Mouse (Mus musculus): Measurements from ENCODE around the gene Spock3.
"Not testable (repeated sequence)": the region's sequence is repeated elsewhere in the genome, so short reads cannot be mapped to it uniquely, and the experiment has no call there.

The Spock3 gene

GRCm38 (mm10) chr8:62950709-62951108 is at the start of gene Spock3:
Gene Spock3 (plus strand): TSS chr8:62951009.
- no peak for DNase-seq (ENCODE audit: low spot score in 2 of 2)

DNA sequence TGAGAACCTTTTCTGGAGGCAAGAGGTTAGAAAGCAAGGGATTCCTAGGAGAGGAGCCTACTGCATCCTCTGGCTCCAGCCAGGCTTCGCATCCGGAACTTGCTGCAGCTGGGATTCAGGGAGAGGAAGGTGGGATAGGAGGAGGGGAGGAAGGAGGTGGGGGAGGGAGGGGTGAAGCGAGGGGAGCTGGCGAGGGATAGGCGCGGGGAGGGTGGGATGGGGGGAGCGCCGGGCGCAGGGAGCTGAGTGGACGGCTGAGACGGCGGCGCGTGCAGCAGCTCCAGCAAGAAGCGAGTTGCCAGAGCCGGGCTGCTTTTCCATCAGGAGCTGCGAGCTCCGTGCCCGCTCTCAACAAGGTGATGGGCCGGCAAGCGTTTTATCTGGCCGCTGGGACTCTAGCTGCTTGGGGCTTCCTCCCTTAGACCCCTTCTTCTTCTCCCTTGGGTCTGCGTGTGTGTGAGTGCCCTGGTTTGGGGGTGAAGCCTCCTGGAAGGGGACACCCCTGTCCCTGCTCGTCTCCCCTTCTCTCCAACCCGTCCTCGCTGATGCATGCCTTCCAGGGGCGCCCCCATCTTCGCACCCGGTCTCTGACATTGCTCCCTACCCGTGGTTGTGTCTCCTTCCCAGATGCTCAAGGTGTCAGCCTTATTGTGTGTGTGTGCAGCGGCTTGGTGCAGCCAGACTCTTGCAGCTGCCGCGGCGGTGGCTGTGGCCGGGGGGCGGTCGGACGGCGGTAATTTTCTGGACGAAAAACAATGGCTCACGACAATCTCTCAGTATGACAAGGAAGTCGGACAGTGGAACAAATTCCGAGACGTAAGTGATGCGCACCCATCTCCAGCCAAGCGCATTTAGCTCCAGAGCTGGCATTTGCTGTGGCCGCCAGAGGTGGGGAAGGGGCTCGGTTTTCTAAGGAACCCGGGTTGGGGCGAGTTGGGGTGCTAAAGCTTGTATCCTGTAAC is 645 bp downstream of the Spock3 start:
- no peak for DNase-seq (ENCODE audit: low spot score in 2 of 2)

GRCm38 (mm10) chr8:62952481-62952880 is 1.7 kb downstream of the Spock3 start:
- DNase-seq (ENCODE audit: low spot score in 2 of 2): no peak

GRCm38 (mm10) chr8:62962608-62963007 is 11.8 kb downstream of the Spock3 start:
- no peak for DNase-seq (ENCODE audit: low spot score in 2 of 2)

DNA sequence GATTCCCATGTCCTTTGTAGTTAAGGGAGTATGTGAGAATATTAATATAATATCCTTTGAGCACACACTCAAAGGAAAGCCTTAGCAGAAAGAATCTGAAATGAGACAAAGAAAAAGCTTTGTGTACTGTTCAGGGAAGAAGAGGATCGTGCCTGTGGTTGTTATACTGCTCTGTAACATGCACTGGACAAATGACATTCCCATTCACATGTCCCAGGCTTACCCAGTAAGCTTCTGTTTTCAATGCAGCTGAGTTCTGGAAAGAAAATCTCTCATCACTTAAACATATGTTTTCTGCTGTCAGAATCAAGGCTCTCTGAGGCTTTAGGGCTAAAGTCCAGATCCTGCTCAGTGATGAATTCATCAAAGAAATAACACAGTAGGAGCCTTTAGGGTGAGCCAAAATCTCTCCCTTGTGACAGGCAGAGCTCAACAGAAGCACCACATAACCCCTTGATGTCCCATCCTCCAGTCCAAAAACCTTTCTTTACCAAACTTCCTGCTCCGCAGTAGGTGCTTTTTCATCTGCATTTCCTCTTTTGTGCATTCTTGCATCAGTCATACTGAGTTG is 19.1 kb downstream of the Spock3 start:
- DNase-seq (ENCODE audit: low spot score in 2 of 2): no peak

DNA sequence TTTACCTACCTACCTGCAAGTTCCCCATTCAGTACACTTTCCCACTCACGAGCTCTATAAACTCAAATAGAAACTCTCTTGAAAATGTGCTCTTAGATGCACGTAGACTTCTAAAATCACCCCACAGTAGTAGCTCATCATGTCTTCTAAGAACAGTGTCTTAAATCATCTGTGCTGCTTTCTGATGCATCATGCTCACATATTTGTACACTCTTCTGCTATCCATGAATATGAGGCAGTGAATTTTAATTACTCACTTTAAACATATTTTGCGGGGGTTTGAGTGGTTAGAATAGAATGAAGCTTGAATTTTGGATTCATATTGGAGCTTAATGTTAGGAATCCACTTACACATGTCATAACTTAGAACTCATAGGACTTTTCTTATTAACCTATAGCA is 138.2 kb downstream of the Spock3 start:
- no peak for DNase-seq (ENCODE audit: low spot score in 2 of 2)

DNA sequence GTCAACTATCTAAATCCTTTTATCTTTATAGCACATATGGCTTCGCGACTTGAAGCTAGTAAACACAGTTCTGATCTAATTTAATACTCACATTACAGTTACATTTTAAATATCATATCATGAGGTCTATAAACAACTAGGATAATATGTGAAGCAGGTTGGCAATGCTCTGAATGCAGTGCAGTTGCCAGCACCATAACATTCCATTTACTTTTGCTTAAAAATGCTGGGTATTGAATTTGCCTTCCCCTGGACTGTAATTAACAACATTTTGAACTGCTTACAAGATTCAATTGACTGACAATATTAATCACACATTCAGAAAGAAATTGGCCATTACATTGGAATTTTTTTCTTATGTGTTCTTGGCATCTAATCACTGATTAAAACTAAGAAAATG is 147.4 kb downstream of the Spock3 start:
- DNase-seq (ENCODE audit: low spot score in 2 of 2): no peak

GRCm38 (mm10) chr8:63109761-63110160 is 159.0 kb downstream of the Spock3 start:
- DNase-seq (ENCODE audit: low spot score in 2 of 2): no peak

DNA sequence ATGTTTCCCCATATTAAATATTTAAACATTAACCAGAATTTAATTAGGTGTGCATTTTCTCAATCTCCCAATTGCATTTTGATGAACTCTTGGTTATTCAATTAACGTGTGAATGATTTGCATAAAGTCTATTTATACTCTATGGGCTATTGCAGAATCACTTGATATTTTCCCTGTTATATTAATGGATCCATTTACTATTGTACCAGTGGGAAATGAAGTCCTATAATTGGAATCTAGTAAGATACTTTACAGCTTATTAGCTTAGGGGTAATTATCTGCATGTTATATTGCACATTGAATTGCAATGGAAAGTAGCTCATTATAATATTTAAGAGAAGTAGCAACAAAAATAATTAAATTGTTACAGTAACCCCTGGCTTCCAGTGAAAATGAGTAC is 162.1 kb downstream of the Spock3 start:
- no peak for DNase-seq (ENCODE audit: low spot score in 2 of 2)

- DNase-seq (ENCODE audit: low spot score in 2 of 2): no peak
These were observed 169.7 kb downstream of the Spock3 start for GRCm38 (mm10) chr8:63120508-63120907.

GRCm38 (mm10) chr8:63135406-63135805 is 184.6 kb downstream of the Spock3 start:
- no peak for DNase-seq (ENCODE audit: low spot score in 2 of 2)

DNA sequence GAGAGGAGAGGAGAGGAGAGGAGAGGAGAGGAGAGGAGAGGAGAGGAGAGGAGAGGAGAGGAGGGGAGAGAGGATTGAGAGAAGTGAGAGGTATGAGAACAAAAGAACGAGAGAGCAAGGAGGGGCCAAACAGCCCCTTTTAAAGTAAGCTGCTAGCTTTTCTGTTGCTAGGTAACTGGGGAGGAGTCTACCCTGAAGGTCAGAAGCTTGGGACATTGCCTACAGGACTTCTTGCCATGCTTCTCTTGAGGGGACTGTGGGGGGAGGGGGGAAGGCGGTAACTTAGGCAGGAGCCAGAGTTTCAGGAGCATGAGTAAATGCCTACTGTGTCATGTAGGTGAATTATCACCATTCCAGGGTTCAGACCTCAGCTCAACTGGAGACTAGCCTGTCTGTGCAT is 213.1 kb downstream of the Spock3 start:
- not testable (repeated sequence) for DNase-seq (ENCODE audit: low spot score in 2 of 2)

DNA sequence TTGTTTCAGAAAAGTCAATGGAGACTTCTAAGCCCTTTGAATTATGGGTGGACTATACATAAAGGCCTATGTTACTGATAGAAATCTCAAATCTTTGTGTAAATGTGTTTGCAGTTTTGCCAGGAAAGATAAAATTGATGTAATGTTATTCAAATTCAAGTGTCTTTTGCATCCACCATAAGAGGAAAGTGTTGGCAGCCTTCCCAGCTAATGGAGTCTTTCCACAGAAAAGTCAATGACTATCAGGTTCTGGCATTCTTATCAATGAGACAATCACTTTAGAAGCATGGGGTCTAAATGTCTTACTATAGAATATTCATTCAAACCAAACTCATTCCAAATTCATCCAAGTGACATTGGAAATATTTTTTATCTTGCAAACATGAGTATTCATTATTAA is 214.5 kb downstream of the Spock3 start:
- no peak for DNase-seq (ENCODE audit: low spot score in 2 of 2)

GRCm38 (mm10) chr8:63169956-63170355 is 219.1 kb downstream of the Spock3 start:
- DNase-seq (ENCODE audit: low spot score in 2 of 2): no peak

DNA sequence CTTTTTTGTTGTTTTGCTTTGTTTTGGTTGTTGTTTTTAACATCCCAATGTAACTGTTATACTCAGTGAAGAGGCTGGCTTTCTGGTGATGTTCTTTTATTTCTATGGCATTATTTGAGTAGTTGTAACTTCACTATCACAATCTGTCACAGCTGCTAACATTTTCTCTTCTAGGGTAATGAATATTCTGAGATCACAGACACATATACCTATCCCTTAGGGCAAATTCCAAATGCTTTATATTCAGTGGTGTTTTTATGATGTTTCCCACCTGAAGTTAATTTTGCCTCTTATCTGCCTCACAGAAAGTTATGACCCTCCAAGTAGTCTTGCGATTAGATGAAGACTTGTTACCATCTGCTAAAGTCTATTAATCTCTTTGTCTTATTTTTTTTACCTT is 230.5 kb downstream of the Spock3 start:
- DNase-seq (ENCODE audit: low spot score in 2 of 2): no peak

DNA sequence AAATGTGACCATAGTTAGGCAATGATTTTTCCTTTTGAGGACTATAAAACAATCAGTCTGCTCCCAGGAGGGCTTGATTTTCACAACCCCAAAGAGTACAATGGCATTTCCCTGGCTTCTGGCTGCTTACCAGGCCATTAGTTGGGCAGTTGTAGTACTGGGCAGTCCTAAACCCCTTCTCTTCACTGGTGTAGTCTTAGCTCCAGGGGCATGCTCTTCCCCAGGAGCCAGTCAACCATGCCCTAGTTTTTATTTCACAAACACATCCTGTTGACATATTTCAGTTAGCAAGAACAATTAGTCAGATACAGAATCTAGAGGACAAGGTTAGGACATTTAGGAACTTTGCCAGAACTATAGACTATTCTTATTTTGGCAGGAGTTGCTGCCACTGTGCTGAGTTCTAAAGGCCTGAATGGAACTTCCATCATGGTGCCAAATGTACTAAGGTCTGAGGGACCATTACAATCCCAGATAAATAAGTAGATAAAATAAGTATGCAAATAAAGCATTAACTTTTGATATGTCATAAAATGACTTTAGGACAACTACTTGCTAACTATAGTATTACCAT is 308.1 kb downstream of the Spock3 start:
- no peak for DNase-seq (ENCODE audit: low spot score in 2 of 2)

DNA sequence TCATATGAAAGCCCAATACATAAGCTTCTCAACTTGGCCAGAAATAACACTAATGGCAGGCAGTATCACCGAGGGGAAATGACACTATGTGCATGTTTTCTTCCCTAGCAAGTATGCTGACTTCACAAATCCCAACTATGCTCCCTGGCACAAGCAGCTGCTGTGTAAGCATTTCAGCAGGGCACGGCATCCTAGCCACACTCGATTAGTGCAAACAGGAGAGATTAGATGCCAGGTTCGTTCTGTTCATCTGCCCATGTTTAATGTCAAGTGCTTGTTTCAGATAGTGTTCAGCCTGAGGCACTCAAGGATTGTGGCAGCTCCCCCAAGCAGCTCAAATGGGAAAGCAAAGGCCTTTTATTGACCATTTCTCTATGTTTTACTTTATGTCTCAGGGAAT is 311.7 kb downstream of the Spock3 start:
- DNase-seq (ENCODE audit: low spot score in 2 of 2): no peak

DNA sequence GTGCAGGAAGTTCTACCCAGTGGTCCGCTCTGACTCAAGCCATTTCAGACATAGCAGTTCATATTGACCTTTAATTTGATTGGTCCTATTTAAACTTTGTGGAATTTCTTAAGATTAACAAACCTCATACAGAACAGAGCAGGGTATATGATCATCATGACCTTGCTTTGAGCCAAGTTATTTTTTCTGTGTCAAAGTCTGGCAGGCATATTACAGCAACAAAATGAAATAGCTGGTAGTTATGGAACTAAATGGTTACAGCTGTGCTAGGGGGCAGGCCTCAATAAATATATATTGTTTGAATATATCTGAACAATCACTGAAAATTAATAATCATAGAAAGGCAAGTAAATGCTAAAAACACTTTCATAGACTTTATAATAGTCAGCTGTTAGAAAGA is 384.6 kb downstream of the Spock3 start:
- DNase-seq (ENCODE audit: low spot score in 2 of 2): no peak

GRCm38 (mm10) chr8:63368580-63368979 is 417.8 kb downstream of the Spock3 start:
- DNase-seq (ENCODE audit: low spot score in 2 of 2): no peak

- no peak for DNase-seq (ENCODE audit: low spot score in 2 of 2)
These were observed 446.9 kb downstream of the Spock3 start for GRCm38 (mm10) chr8:63397659-63398058.

Measured in natural killer cell, adult 2 months (primary cell).